Mouse (Mus musculus): ENCODE measurements around the gene Ctcfl.

DNA sequence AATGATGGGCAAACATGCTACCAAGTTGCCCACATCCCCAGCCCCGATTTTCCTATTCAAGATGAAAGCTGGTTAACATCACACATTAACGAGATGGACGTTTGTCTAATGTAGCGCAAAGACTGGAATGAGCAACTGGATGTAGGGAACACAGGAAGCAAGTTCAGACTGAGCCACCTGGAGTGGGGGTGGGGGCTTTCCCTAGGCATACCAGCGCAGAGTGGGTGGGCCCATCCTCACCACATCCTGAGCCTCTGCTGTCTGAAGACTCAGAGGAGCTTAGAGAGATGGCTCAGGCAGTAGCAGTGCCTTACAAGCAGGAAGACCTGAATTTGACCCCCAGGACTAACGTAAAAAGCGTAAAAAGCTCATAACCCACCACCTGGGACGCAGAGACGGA is 33.6 kb downstream of the Ctcfl start:
- TF ChIP-seq CTCF (IDR thresholded peaks at IDR 0.05; ENCODE audit: low read depth, low read length) (no peak), EP300 (IDR thresholded peaks at IDR 0.05; ENCODE audit: insufficient read depth, low read depth, low read length) (no peak), POLR2A (IDR thresholded peaks at IDR 0.05; ENCODE audit: insufficient read depth, low read length) (no peak)

All from ES-Bruce4 (cell line).